Mouse (Mus musculus) kidney, adult 2 months (tissue): Measurements from ENCODE around the gene Plbd2. TPM values are rescaled to one million over a fixed set of nuclear protein-coding genes. Genes with fewer than 3 reads are reported as not detected.

Experiments used
- DNase-seq: peaks from one replicate; pipeline ENCODE4 v3.0.0; 2021
- H3K27ac ChIP-seq: fragments of 200-500 bp; 2 replicates; pipeline ENCODE4 v1.5.1; 2012; ENCODE audit warnings: low read depth, low read length, control low read depth, inconsistent platforms; ENCODE audit not compliant: insufficient read depth
- H3K27me3 ChIP-seq: fragments of 200-500 bp; replicated peaks from 2 replicates; pipeline ENCODE4 v1.6.1; 2012; ENCODE audit warnings: mild to moderate bottlenecking, moderate library complexity, low read length, inconsistent platforms; ENCODE audit not compliant: control insufficient read depth, insufficient read depth
- H3K36me3 ChIP-seq: fragments of 200-500 bp; 2 replicates; pipeline ENCODE4 v1.6.1; 2012; ENCODE audit warnings: mild to moderate bottlenecking, moderate library complexity, low read length, inconsistent platforms; ENCODE audit not compliant: control insufficient read depth, insufficient read depth
- H3K4me1 ChIP-seq: fragments of 200-500 bp; 2 replicates; pipeline ENCODE4 v1.6.1; 2011; ENCODE audit warnings: low read length; ENCODE audit not compliant: control insufficient read depth, insufficient read depth
- H3K4me3 ChIP-seq: fragments of 200-500 bp; 2 replicates; pipeline ENCODE4 v1.5.1; 2011; ENCODE audit warnings: mild to moderate bottlenecking, low read depth, low read length, control low read depth; ENCODE audit not compliant: insufficient read depth
- CTCF ChIP-seq: fragments of 200-500 bp; conservative IDR thresholded peaks from 2 replicates; pipeline ENCODE4 v1.5.1; 2011; ENCODE audit warnings: low read depth, mild to moderate bottlenecking, control low read depth, low read length, moderate library complexity, mixed read lengths; ENCODE audit not compliant: insufficient read depth, insufficient read length
- POLR2A ChIP-seq: fragments of 200-500 bp; IDR thresholded peaks from one replicate; pipeline ENCODE4 v1.6.1; 2011; ENCODE audit warnings: low read depth, low read length, control low read depth
- WGBS: fragments of 180-500 bp; shearing (Covaris S2); methylation state at CpG from one replicate; pipeline ENCODE4 v1.1.7; 2018; 5-methylcytosine and 5-hydroxymethylcytosine counted together
- polyA plus RNA-seq: library from polyadenylated mRNA; depleted of rRNA; stranded (reverse); fragments of >200 nt; gene quantifications from 2 replicates; pipeline ENCODE4 v1.2.3, GENCODE M21; 2012

Plbd2 gene
- polyA plus RNA-seq, 1 experiment, result 49.3 TPM

DNA sequence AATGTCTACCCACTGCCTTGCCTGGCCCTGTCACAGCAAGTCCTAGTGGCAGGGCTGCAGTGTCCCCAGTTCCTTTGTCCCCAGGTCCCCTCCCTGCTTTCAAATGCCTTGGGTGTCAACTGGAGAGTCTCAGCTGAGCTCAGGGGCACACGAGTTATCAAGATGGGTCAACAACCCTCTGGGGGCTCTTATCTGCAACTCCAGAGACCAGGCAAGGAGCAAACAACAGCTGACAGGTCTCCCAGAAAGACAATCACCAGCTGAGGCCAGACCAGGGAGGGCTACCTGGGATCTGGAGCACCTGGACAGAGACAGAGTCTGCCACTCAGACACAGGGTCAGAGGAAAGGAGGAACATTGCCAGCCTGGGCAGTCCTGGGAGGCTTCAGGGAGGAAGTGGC is 47.2 kb downstream of the Plbd2 start:
- no peak overlapping the region for H3K4me3 ChIP-seq
- H3K4me1 ChIP-seq, result no peaks in the 10 kb centered on the region
- H3K27me3 ChIP-seq, result no peaks in the 10 kb centered on the region; the same call in 1 of the 2 replicates
- H3K36me3 ChIP-seq, result no peaks in the 10 kb centered on the region
- no peak for TF ChIP-seq POLR2A
- TF ChIP-seq CTCF, result no peak
- H3K27ac ChIP-seq, result no peak overlapping the region
- DNase-seq, result no peak
- 48% methylated on average over 1 of the region's 1 CpGs for WGBS

DNA sequence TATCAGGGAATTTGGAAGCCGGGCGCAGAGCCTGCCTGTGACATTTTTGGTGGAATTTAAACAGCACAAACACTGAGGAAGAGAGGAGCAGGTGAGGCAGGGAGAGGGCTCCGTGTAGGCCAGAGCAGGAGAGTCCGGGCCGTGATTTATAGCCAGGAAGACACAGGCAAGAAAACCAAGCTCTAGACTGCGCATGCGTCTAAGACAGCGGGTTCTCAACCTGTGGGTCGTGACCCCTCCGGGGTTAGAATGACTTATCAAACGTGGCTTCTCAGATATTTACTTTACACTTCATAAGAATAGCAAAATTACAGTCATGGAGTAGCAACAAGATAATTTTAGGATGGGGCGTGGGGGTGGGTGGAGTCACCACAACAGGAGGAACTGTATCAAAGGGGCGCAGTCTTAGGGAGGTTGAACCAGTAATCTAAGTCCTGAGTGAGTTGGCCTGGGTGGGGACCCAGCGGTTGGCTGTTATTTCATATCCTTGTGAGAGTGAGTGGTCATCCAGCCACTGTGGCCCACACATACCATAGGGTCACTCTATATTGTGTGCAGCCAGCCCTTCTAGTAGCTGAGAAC is 48.6 kb downstream of the Plbd2 start:
- H3K36me3 ChIP-seq, result no peaks in the 10 kb centered on the region
- DNase-seq, result no peak
- 36% methylated on average over 14 of the region's 14 CpGs for WGBS
- H3K27ac ChIP-seq, result no peak overlapping the region
- H3K4me3 ChIP-seq, result no peak overlapping the region
- TF ChIP-seq POLR2A, result no peak
- TF ChIP-seq CTCF, result no peak
- H3K4me1 ChIP-seq, result no peaks in the 10 kb centered on the region
- no peaks in the 10 kb centered on the region; the same call in 1 of the 2 replicates for H3K27me3 ChIP-seq

DNA sequence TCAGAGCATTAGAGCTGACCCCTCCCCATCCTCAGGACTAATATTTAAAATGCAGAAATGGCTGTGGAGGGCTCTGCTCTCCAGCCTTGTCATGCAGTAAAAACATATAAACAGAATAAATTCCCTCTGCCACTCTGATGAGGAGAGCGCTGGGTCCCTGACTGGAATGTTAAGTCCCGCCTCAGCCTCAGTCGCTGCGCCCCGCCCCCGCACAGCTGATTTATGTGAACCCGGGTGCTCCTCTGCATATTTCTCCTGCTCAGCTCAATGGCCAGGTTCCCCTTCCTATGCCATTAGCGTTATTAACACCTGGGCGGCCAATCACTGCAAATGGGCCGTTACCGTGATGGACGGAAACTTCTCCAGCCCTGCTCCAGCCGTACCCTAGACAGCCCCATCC is 56.1 kb downstream of the Plbd2 start:
- Histone ChIP-seq H3K27me3 (no peaks in the 10 kb centered on the region), H3K27ac (no peak overlapping the region), H3K36me3 (no peaks in the 10 kb centered on the region), H3K4me3 (no peak overlapping the region), H3K4me1 (no peaks in the 10 kb centered on the region)
- 25% methylated on average over 13 of the region's 13 CpGs for WGBS
- DNase-seq, result peak; percentile 52
- TF ChIP-seq CTCF, result no peak
- no peak for TF ChIP-seq POLR2A

DNA sequence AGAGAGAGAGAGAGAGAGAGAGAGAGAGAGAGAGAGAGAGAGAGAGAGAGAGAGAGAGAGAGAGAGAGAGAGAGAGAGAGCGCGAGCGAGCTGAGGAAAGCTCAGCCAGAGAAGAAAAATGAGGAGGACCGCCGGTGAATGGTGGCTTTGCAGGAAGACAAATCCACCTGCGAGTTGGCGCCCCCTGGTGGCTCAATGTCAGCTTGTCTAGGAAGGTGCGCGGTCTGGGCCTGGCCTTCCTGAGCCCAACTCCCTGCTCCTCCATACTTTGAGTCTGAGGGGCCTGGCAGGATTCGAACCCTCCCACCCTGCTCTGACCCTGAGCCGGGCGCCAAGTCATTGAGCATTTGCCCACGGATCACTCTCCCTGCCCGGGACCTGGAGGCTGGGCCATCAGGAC is 62.7 kb downstream of the Plbd2 start:
- WGBS, result 7% methylated on average over 13 of the region's 14 CpGs
- DNase-seq, result peak; percentile 86
- Histone ChIP-seq H3K4me1 (no peaks in the 10 kb centered on the region; the same call in 1 of the 2 replicates), H3K27ac (no peak overlapping the region), H3K36me3 (no peaks in the 10 kb centered on the region), H3K27me3 (no peaks in the 10 kb centered on the region; the same call in 1 of the 2 replicates), H3K4me3 (0 out of 2 replicates have a peak overlapping the region, but pooled peaks have one; percentile 20)
- TF ChIP-seq CTCF (peak; percentile 85), POLR2A (no peak)

DNA sequence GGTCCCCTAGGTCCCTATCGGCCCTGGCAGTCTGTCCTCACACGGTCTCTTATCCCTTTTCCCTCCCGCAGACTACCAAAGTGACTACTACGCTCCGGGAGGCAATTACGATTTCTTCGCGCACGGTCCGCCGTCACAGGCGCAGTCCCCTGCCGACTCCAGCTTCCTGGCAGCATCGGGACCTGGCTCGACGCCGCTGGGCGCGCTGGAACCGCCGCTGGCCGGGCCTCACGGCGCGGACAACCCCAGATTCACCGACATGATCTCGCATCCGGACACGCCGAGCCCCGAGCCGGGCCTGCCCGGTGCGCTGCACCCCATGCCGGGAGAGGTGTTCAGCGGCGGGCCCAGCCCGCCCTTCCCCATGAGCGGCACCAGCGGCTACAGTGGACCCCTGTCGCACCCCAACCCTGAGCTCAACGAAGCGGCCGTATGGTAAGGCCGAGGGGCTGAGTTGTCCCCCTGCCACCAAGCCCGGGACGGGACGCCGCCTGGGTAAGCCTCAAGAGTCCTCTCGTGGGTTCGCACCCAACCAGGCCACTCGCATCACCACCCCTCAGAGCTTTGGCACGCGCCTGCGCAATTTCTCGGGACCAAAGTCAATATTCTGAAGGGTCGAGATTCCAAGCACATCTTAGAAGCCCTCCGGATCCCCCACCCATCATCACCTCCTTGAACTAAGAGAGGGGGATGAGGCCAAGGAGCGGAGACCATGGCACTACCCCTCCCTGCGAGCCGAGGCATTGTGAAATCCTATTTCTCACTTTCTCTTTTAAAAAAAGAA is 63.3 kb downstream of the Plbd2 start:
- WGBS, result 2% methylated on average over 61 of the region's 61 CpGs

DNA sequence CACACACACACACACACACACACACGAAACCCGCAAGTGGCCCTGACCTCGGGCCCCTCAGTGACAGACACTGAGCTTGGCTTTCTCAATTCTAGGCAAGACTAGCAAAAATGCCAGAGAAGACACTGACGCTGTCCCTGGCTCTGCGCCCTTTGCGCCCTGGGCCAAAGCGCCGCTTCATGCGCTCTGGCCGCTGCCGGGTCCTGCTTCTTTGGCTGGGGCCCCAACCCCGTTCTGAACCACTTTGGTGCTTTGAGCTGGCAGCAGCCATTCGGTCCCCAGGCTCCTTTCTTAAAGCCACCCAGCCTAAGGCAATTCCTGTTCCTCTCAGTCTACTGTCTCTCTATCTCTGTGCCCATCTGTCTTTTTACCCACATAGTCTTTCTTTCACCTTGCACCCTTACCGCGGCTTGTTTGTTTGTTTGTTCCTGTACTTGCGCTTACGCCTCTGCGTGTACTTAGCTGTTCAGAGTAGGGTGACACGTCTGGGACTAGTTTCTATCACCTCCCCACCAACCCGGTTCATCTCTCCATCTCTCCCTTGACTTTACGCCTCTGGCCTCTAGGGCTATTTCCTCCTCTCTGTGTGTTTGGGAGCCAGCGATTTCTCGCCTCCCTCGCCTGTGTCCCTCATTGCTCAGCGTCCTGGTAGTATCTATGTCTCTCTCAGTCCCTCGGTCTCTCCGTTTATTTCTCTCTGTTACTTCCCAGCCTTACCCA is 64.3 kb downstream of the Plbd2 start:
- Histone ChIP-seq H3K27me3 (peaks cover 1% of the 10 kb centered on the region; the same call in 1 of the 2 replicates), H3K4me3 (no peak overlapping the region), H3K4me1 (no peaks in the 10 kb centered on the region; the same call in 1 of the 2 replicates), H3K36me3 (no peaks in the 10 kb centered on the region), H3K27ac (no peak overlapping the region)
- DNase-seq, result no peak
- WGBS, result 4% methylated on average over 27 of the region's 27 CpGs
- TF ChIP-seq POLR2A (no peak), CTCF (no peak)

More for the DNA sequence above, 63.3 kb downstream of the Plbd2 start:
- peaks cover 1% of the 10 kb centered on the region; the same call in 1 of the 2 replicates for H3K27me3 ChIP-seq
- no peak overlapping the region for H3K27ac ChIP-seq
- DNase-seq, result no peak
- peak overlapping the region; percentile 20 for H3K4me3 ChIP-seq
- TF ChIP-seq POLR2A (no peak), CTCF (no peak)
- no peaks in the 10 kb centered on the region; the same call in 1 of the 2 replicates for H3K4me1 ChIP-seq
- no peaks in the 10 kb centered on the region for H3K36me3 ChIP-seq

DNA sequence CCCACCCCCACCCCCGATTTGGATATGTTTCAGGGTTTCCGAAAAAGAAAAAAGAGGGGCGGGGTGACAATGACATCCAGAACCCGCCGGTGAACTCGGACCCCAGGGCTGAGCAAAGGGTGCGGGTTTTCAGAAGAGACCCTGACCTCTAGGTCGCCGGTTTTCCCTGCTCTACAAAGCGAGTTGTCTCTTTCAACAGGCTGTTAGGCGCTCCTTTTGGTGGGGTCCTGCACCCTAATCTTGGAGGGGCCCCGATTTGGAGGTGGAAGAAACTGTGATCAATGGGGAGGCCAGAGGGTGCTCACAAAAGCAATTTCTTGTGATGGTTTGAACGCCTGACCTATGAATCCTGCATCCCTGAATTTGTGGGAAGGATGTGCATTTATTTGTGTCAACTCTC is 65.0 kb downstream of the Plbd2 start:
- Histone ChIP-seq H3K36me3 (no peaks in the 10 kb centered on the region), H3K4me1 (no peaks in the 10 kb centered on the region; the same call in 1 of the 2 replicates), H3K27me3 (peaks cover 1% of the 10 kb centered on the region; the same call in 1 of the 2 replicates), H3K27ac (no peak overlapping the region), H3K4me3 (no peak overlapping the region)
- no peak for DNase-seq
- TF ChIP-seq POLR2A (no peak), CTCF (no peak)
- WGBS, result 3% methylated on average over 13 of the region's 13 CpGs
